ENCODE assay signal across 12 mouse cellular contexts in genomic region chr4:61338108-61338507, GRCm38 (mm10). TPM values are rescaled to one million over a fixed set of nuclear protein-coding genes. Genes with fewer than 3 reads are reported as not detected.
"Had no signal": no experiment of that assay in that cellular context is flagged by ENCODE, and none has a peak within 500 bp of the region (broad histone marks: within the 10 kb centered on the region; RNA-seq: fewer than 3 reads in every experiment).

No protein-coding gene starts in this region.

RNA-seq across cellular contexts. Expression of gene Mup14, which starts 34.3 kb away (rescaled TPM):
- polyA plus RNA-seq: lung, embryonic 14.5 days; lung, embryonic 16.5 days; midbrain, embryonic 10.5 days; midbrain, embryonic 12.5 days; midbrain, embryonic 14.5 days; midbrain, embryonic 16.5 days; myocyte; neural tube, embryonic 13.5 days; neural tube, embryonic 15.5 days; small intestine, adult 2 months; stomach, embryonic 14.5 days; stomach, embryonic 16.5 days had no signal
